Mouse (Mus musculus): Measurements from ENCODE around the gene Phip. TPM values are rescaled to one million over a fixed set of nuclear protein-coding genes. Genes with fewer than 3 reads are reported as not detected.
A peak's percentile ranks its signal among the peaks of the same experiment; 100 is the strongest.

The Phip gene
- total and polyA plus RNA-seq, 3 experiments: 5.5 to 162 (median 140) TPM

GRCm38 (mm10) chr9:82976936-82977335 lies 1.6 kb upstream of the Phip start:
- TF ChIP-seq GATA1 (IDR thresholded peaks at IDR 0.05; ENCODE audit: borderline replicate concordance, low read length) (no peak), POLR2AphosphoS5 (IDR thresholded peaks at IDR 0.05; ENCODE audit: insufficient replicate concordance, low read depth, low read length) (no peak), GATA2 (IDR thresholded peaks at IDR 0.05; ENCODE audit: borderline replicate concordance, low read depth, low read length) (no peak), TAL1 (conservative IDR thresholded peaks at IDR 0.05; ENCODE audit: low read depth, low read length) (no peak), CTCF (IDR thresholded peaks at IDR 0.05; ENCODE audit: low read depth, low read length) (no peak)
- Histone ChIP-seq H3K9me3 (replicated peaks) (no peaks in the 10 kb centered on the region), H3K4me3 (ENCODE audit: low read depth, low read length) (no peak overlapping the region; the same call in 1 of the 2 replicates), H3K27me3 (ENCODE audit: insufficient read depth, low read length) (no peaks in the 10 kb centered on the region), H3K4me1 (ENCODE audit: insufficient read depth, low read depth, low read length) (peaks cover 13% of the 10 kb centered on the region), H3K36me3 (replicated peaks) (peaks cover 3% of the 10 kb centered on the region)
- ATAC-seq (ENCODE audit: extremely low read depth, insufficient number of reproducible peaks, low FRiP score, poor library complexity, severe bottlenecking) (no peak), DNase-seq (ENCODE audit: low spot score) (no peak)

GRCm38 (mm10) chr9:82976219-82976618 lies 903 bp upstream of the Phip start:
- Histone ChIP-seq H3K9me3 (replicated peaks) (no peaks in the 10 kb centered on the region), H3K4me3 (ENCODE audit: low read depth, low read length) (peak overlapping the region; percentile 88), H3K27me3 (ENCODE audit: insufficient read depth, low read length) (no peaks in the 10 kb centered on the region), H3K4me1 (ENCODE audit: insufficient read depth, low read depth, low read length) (peaks cover 16% of the 10 kb centered on the region), H3K36me3 (replicated peaks) (peaks cover 6% of the 10 kb centered on the region)
- no peak for ATAC-seq (ENCODE audit: extremely low read depth, insufficient number of reproducible peaks, low FRiP score, poor library complexity, severe bottlenecking)
- no peak for TF ChIP-seq POLR2AphosphoS5 (IDR thresholded peaks at IDR 0.05; ENCODE audit: insufficient replicate concordance, low read depth, low read length)
- TF ChIP-seq GATA1 (IDR thresholded peaks at IDR 0.05; ENCODE audit: borderline replicate concordance, low read length): no peak
- no peak for TF ChIP-seq GATA2 (IDR thresholded peaks at IDR 0.05; ENCODE audit: borderline replicate concordance, low read depth, low read length)
- DNase-seq (ENCODE audit: low spot score): no peak

GRCm38 (mm10) chr9:82974962-82975341 lies 364 bp downstream of the Phip start:
- no peaks in the 10 kb centered on the region for H3K27me3 ChIP-seq (ENCODE audit: insufficient read depth, low read length)
- ATAC-seq (ENCODE audit: extremely low read depth, insufficient number of reproducible peaks, low FRiP score, poor library complexity, severe bottlenecking) (peak; percentile 42; the same call in 1 of the 2 replicates), DNase-seq (ENCODE audit: low spot score) (peak; percentile 57)
- TF ChIP-seq TAL1 (conservative IDR thresholded peaks at IDR 0.05; ENCODE audit: low read depth, low read length) (no peak), GATA1 (IDR thresholded peaks at IDR 0.05; ENCODE audit: borderline replicate concordance, low read length) (no peak), CTCF (IDR thresholded peaks at IDR 0.05; ENCODE audit: low read depth, low read length) (no peak), GATA2 (IDR thresholded peaks at IDR 0.05; ENCODE audit: borderline replicate concordance, low read depth, low read length) (no peak), POLR2AphosphoS5 (IDR thresholded peaks at IDR 0.05; ENCODE audit: insufficient replicate concordance, low read depth, low read length) (no peak)
- H3K36me3 ChIP-seq (replicated peaks): peaks cover 10% of the 10 kb centered on the region
- peaks cover 22% of the 10 kb centered on the region for H3K4me1 ChIP-seq (ENCODE audit: insufficient read depth, low read depth, low read length)
- peak overlapping the region; percentile 88 for H3K4me3 ChIP-seq (ENCODE audit: low read depth, low read length)
- H3K9me3 ChIP-seq (replicated peaks): no peaks in the 10 kb centered on the region

- Histone ChIP-seq H3K4me1 (ENCODE audit: insufficient read depth, low read depth, low read length) (peaks cover 23% of the 10 kb centered on the region), H3K36me3 (replicated peaks) (peaks cover 12% of the 10 kb centered on the region), H3K27me3 (ENCODE audit: insufficient read depth, low read length) (no peaks in the 10 kb centered on the region), H3K9me3 (replicated peaks) (no peaks in the 10 kb centered on the region), H3K4me3 (ENCODE audit: low read depth, low read length) (peak overlapping the region; percentile 88)
- DNase-seq (ENCODE audit: low spot score) (peak; percentile 55), ATAC-seq (ENCODE audit: extremely low read depth, insufficient number of reproducible peaks, low FRiP score, poor library complexity, severe bottlenecking) (peak; percentile 54; the same call in 1 of the 2 replicates)
- TF ChIP-seq TAL1 (conservative IDR thresholded peaks at IDR 0.05; ENCODE audit: low read depth, low read length) (no peak), POLR2AphosphoS5 (IDR thresholded peaks at IDR 0.05; ENCODE audit: insufficient replicate concordance, low read depth, low read length) (no peak)
These were observed 992 bp downstream of the Phip start for GRCm38 (mm10) chr9:82974187-82974861.

- TF ChIP-seq GATA1 (IDR thresholded peaks at IDR 0.05; ENCODE audit: borderline replicate concordance, low read length) (no peak), POLR2AphosphoS5 (IDR thresholded peaks at IDR 0.05; ENCODE audit: insufficient replicate concordance, low read depth, low read length) (no peak)
- Histone ChIP-seq H3K27me3 (ENCODE audit: insufficient read depth, low read length) (no peaks in the 10 kb centered on the region), H3K4me1 (ENCODE audit: insufficient read depth, low read depth, low read length) (peaks cover 27% of the 10 kb centered on the region), H3K36me3 (replicated peaks) (peaks cover 17% of the 10 kb centered on the region), H3K4me3 (ENCODE audit: low read depth, low read length) (peak overlapping the region; percentile 88), H3K9me3 (replicated peaks) (no peaks in the 10 kb centered on the region)
- no peak for ATAC-seq (ENCODE audit: extremely low read depth, insufficient number of reproducible peaks, low FRiP score, poor library complexity, severe bottlenecking)
- no peak for DNase-seq (ENCODE audit: low spot score)
These were observed 1.9 kb downstream of the Phip start for GRCm38 (mm10) chr9:82973321-82973892.

- ATAC-seq (ENCODE audit: extremely low read depth, insufficient number of reproducible peaks, low FRiP score, poor library complexity, severe bottlenecking): no peak
These were observed 3.9 kb downstream of the Phip start for GRCm38 (mm10) chr9:82971433-82971832.

More at GRCm38 (mm10) chr9:82971433-82971832, 3.9 kb downstream of the Phip start:
- peaks cover 30% of the 10 kb centered on the region for H3K4me1 ChIP-seq (ENCODE audit: insufficient read depth, low read depth, low read length)
- no peak overlapping the region for H3K4me3 ChIP-seq (ENCODE audit: low read depth, low read length)
- peaks cover 22% of the 10 kb centered on the region for H3K36me3 ChIP-seq (replicated peaks)
- no peak for TF ChIP-seq CTCF (IDR thresholded peaks at IDR 0.05; ENCODE audit: low read depth, low read length)
- no peaks in the 10 kb centered on the region for H3K27me3 ChIP-seq (ENCODE audit: insufficient read depth, low read length)
- no peaks in the 10 kb centered on the region for H3K9me3 ChIP-seq (replicated peaks)
- no peak for DNase-seq (ENCODE audit: low spot score)
